In the genomic region with DNA sequence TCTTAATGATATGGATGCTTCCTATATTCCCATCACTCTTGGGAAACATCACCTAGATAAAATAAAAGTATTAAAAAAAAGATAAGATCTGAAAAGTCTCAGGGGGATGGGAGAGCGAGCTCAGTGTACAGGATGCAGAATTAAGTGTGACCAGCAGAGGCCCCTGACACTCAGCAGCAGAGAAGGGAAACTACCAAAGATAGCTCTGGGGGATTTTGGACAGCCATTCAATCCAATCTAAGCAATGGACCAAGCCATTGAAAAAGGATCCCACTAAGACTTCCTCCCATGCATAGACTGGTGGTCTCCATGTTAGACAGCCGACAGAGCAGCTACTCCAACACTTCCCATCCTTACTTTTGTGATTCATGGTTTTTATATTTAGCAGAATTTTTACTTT, we compare ENCODE assay signal across 24 mouse cellular contexts.
A peak's percentile ranks its signal among the peaks of the same experiment; 100 is the strongest.
DNase-seq lines count a peak whose midpoint lies in the region; ATAC-seq and TF ChIP-seq lines count a peak whose summit lies in the region.
"Had no signal": no experiment of that assay in that cellular context is flagged by ENCODE, and none has a peak within 500 bp of the region (broad histone marks: within the 10 kb centered on the region; RNA-seq: fewer than 3 reads in every experiment).

No protein-coding gene starts in this region.

- H3K27me3 ChIP-seq in kidney, postnatal 0 days (ENCODE audit: insufficient read depth, low read length): no peaks in the 10 kb centered on the region
- no peaks in the 10 kb centered on the region for H3K27me3 ChIP-seq in E14TG2a.4 (ENCODE audit: insufficient read depth, low read length)
- H3K27me3 ChIP-seq: embryonic facial prominence, embryonic 13.5 days; forebrain, embryonic 12.5 days; intestine, embryonic 15.5 days; kidney, embryonic 15.5 days; liver, embryonic 15.5 days; midbrain, embryonic 12.5 days; neural tube, embryonic 12.5 days had no signal

- no peak overlapping the region for H3K27ac ChIP-seq in kidney, postnatal 0 days
- H3K27ac ChIP-seq: embryonic facial prominence, embryonic 13.5 days; forebrain, embryonic 12.5 days; gastrocnemius, adult 2 months; intestine, embryonic 15.5 days; kidney, embryonic 15.5 days; limb, embryonic 10.5 days; liver, embryonic 15.5 days; midbrain, embryonic 12.5 days; neural tube, embryonic 12.5 days had no signal

- no peaks in the 10 kb centered on the region for H3K36me3 ChIP-seq in kidney, postnatal 0 days (ENCODE audit: insufficient read depth, low read length)
- no peaks in the 10 kb centered on the region for H3K36me3 ChIP-seq in E14TG2a.4 (ENCODE audit: insufficient read depth, low read length)
- H3K36me3 ChIP-seq: embryonic facial prominence, embryonic 13.5 days; forebrain, embryonic 12.5 days; G1E; intestine, embryonic 15.5 days; kidney, embryonic 15.5 days; limb, embryonic 10.5 days; liver, embryonic 15.5 days; midbrain, embryonic 12.5 days; neural tube, embryonic 12.5 days had no signal

- H3K4me3 ChIP-seq in kidney, postnatal 0 days (replicated peaks; ENCODE audit: low read depth, low read length): no peak overlapping the region
- no peak overlapping the region for H3K4me3 ChIP-seq in E14TG2a.4 (replicated peaks; ENCODE audit: low read length)
- H3K4me3 ChIP-seq: embryonic facial prominence, embryonic 13.5 days; erythroblast, embryonic 14.5 days; forebrain, embryonic 12.5 days; gastrocnemius, adult 2 months; intestine, embryonic 15.5 days; kidney, embryonic 15.5 days; limb, embryonic 10.5 days; liver, embryonic 15.5 days; midbrain, embryonic 12.5 days; neural tube, embryonic 12.5 days had no signal

- no peaks in the 10 kb centered on the region for H3K9me3 ChIP-seq in kidney, postnatal 0 days (replicated peaks; ENCODE audit: low read length)
- no peaks in the 10 kb centered on the region for H3K9me3 ChIP-seq in E14TG2a.4 (ENCODE audit: low read length)
- H3K9me3 ChIP-seq: embryonic facial prominence, embryonic 13.5 days; forebrain, embryonic 12.5 days; G1E; intestine, embryonic 15.5 days; kidney, embryonic 15.5 days; limb, embryonic 10.5 days; liver, embryonic 15.5 days; midbrain, embryonic 12.5 days; neural tube, embryonic 12.5 days had no signal

- no peaks in the 10 kb centered on the region for H3K4me1 ChIP-seq in kidney, postnatal 0 days (replicated peaks; ENCODE audit: insufficient read depth, low read length)
- peaks cover 24% of the 10 kb centered on the region for H3K4me1 ChIP-seq in E14TG2a.4 (replicated peaks; ENCODE audit: low read depth, low read length)
- H3K4me1 ChIP-seq: forebrain, embryonic 12.5 days; intestine, embryonic 15.5 days; kidney, embryonic 15.5 days; limb, embryonic 10.5 days; liver, embryonic 15.5 days; midbrain, embryonic 12.5 days; neural tube, embryonic 12.5 days had no signal

- no peak overlapping the region for H3K4me2 ChIP-seq in kidney, postnatal 0 days (ENCODE audit: low read length)
- H3K4me2 ChIP-seq: embryonic facial prominence, embryonic 13.5 days; forebrain, embryonic 12.5 days; intestine, embryonic 15.5 days; kidney, embryonic 15.5 days; liver, embryonic 15.5 days; midbrain, embryonic 12.5 days; neural tube, embryonic 12.5 days had no signal

- H3K9ac ChIP-seq in kidney, postnatal 0 days (ENCODE audit: low read depth, low read length): no peak overlapping the region
- H3K9ac ChIP-seq: embryonic facial prominence, embryonic 13.5 days; forebrain, embryonic 12.5 days; intestine, embryonic 15.5 days; kidney, embryonic 15.5 days; liver, embryonic 15.5 days; midbrain, embryonic 12.5 days; neural tube, embryonic 12.5 days had no signal

- ATAC-seq in kidney, postnatal 0 days (replicated peaks; ENCODE audit: low FRiP score, low read depth): no peak
- ATAC-seq in frontal cortex, adult (ENCODE audit: low TSS enrichment): no peak
- ATAC-seq: hindbrain, embryonic 16.5 days; intestine, embryonic 15.5 days had no signal

- TF ChIP-seq CTCF in kidney, postnatal 0 days (IDR thresholded peaks at IDR 0.05; ENCODE audit: low read depth): 0 out of 2 replicates have a peak, but pooled peaks have one; percentile 27
- peak; percentile 36 for TF ChIP-seq CTCF in E14TG2a.4 (conservative IDR thresholded peaks at IDR 0.05; ENCODE audit: low read length)

- WGBS in kidney, postnatal 0 days: 76% methylated on average over 2 of the region's 2 CpGs

- peak; percentile 5 for DNase-seq in kidney, postnatal 0 days (ENCODE audit: low spot score)
- DNase-seq in kidney, postnatal 14 days: no peak
- peak; percentile 40 for DNase-seq in 3T3-L1 (ENCODE audit: low read depth, low spot score)
- DNase-seq in R1 (ENCODE audit: low read depth, low spot score): peak; percentile 52
- DNase-seq in Muller cell, postnatal 12 days (ENCODE audit: inconsistent ontology term): no peak
- DNase-seq: adrenal gland, postnatal 25 days; cerebellum, adult 9-11 months; gastrocnemius, adult 2 months; liver; right cerebral cortex, postnatal 25 days; spleen, adult 18-20 months had no signal

Comparison
In these comparisons a context has a peak if more than half of its experiments do, and no peak if none do; other contexts are left out.
1. DNase-seq: peak in kidney, postnatal 0 days (single experiment), 3T3-L1 (single experiment) and R1 (single experiment); none in kidney, postnatal 14 days (single experiment) and Muller cell, postnatal 12 days (single experiment).